Mouse (Mus musculus): ENCODE data around the gene Tmem86a. TPM values are rescaled to one million over a fixed set of nuclear protein-coding genes. Genes with fewer than 3 reads are reported as not detected.

Tmem86a gene
- polyA plus RNA-seq, 1 experiment, result 66.5 TPM

- DNase-seq, result no peak
- no peaks in the 10 kb centered on the region for H3K36me3 ChIP-seq (ENCODE audit: control insufficient read depth, insufficient read depth, low read length)
- H3K27ac ChIP-seq (ENCODE audit: control insufficient read depth, insufficient read depth, low read length), result no peak overlapping the region
- no peak overlapping the region for H3K4me3 ChIP-seq (ENCODE audit: control insufficient read depth, insufficient read depth, low read length)
- H3K4me1 ChIP-seq (replicated peaks; ENCODE audit: control insufficient read depth, insufficient read depth, low read length), result no peaks in the 10 kb centered on the region; the same call in 1 of the 2 replicates
- H3K27me3 ChIP-seq (ENCODE audit: control insufficient read depth, insufficient read depth, low read length), result no peaks in the 10 kb centered on the region
- WGBS, result 86% methylated on average over 3 of the region's 3 CpGs
- no peak for TF ChIP-seq CTCF (IDR thresholded peaks at IDR 0.05; ENCODE audit: borderline replicate concordance, control insufficient read depth, extremely low read depth, insufficient read depth, low read length, poor library complexity)
- TF ChIP-seq POLR2A (IDR thresholded peaks at IDR 0.05; ENCODE audit: control insufficient read depth, extremely low read depth, insufficient read depth, low read length, poor library complexity), result no peak
Observed at GRCm38 (mm10) chr7:47080868-47081267, 30.5 kb downstream of the Tmem86a start.

GRCm38 (mm10) chr7:47081277-47081676 lies 30.9 kb downstream of the Tmem86a start:
- Histone ChIP-seq H3K4me3 (ENCODE audit: control insufficient read depth, insufficient read depth, low read length) (no peak overlapping the region), H3K4me1 (replicated peaks; ENCODE audit: control insufficient read depth, insufficient read depth, low read length) (no peaks in the 10 kb centered on the region; the same call in 1 of the 2 replicates), H3K36me3 (ENCODE audit: control insufficient read depth, insufficient read depth, low read length) (no peaks in the 10 kb centered on the region), H3K27me3 (ENCODE audit: control insufficient read depth, insufficient read depth, low read length) (no peaks in the 10 kb centered on the region), H3K27ac (ENCODE audit: control insufficient read depth, insufficient read depth, low read length) (no peak overlapping the region)
- WGBS, result 37% methylated on average over 6 of the region's 6 CpGs
- peak; percentile 70 for DNase-seq
- TF ChIP-seq POLR2A (IDR thresholded peaks at IDR 0.05; ENCODE audit: control insufficient read depth, extremely low read depth, insufficient read depth, low read length, poor library complexity) (no peak), CTCF (IDR thresholded peaks at IDR 0.05; ENCODE audit: borderline replicate concordance, control insufficient read depth, extremely low read depth, insufficient read depth, low read length, poor library complexity) (peak; percentile 58; the same call in 1 of the 2 replicates)

DNA sequence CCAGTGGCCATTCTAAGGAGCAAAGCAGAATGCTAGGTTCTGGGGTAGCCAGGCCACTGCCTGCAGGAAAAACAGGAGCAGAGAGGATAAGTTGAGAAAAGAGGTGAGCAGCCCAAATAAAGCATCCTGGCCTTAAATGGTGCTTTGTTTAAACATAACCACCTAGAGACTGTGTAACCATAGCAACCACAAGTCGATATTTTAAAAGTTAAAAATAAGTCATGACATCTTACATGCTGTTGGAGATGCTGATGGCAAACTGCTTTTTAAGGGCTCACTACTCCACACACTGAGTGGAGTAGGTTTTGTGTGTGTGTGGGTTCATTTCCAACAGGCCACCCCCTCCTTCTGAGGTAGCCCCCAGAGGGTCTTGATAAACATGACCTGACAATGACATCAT lies 34.7 kb downstream of the Tmem86a start:
- H3K4me1 ChIP-seq (replicated peaks; ENCODE audit: control insufficient read depth, insufficient read depth, low read length), result no peaks in the 10 kb centered on the region; the same call in 1 of the 2 replicates
- H3K27ac ChIP-seq (ENCODE audit: control insufficient read depth, insufficient read depth, low read length), result no peak overlapping the region
- H3K4me3 ChIP-seq (ENCODE audit: control insufficient read depth, insufficient read depth, low read length), result no peak overlapping the region
- TF ChIP-seq CTCF (IDR thresholded peaks at IDR 0.05; ENCODE audit: borderline replicate concordance, control insufficient read depth, extremely low read depth, insufficient read depth, low read length, poor library complexity), result no peak
- no peaks in the 10 kb centered on the region for H3K27me3 ChIP-seq (ENCODE audit: control insufficient read depth, insufficient read depth, low read length)
- WGBS, result 44% methylated on average over 1 of the region's 1 CpGs
- DNase-seq, result no peak
- H3K36me3 ChIP-seq (ENCODE audit: control insufficient read depth, insufficient read depth, low read length), result no peaks in the 10 kb centered on the region

- TF ChIP-seq CTCF (IDR thresholded peaks at IDR 0.05; ENCODE audit: borderline replicate concordance, control insufficient read depth, extremely low read depth, insufficient read depth, low read length, poor library complexity), result no peak
- no peak for TF ChIP-seq POLR2A (IDR thresholded peaks at IDR 0.05; ENCODE audit: control insufficient read depth, extremely low read depth, insufficient read depth, low read length, poor library complexity)
- WGBS, result 91% methylated on average over 5 of the region's 5 CpGs
- H3K27me3 ChIP-seq (ENCODE audit: control insufficient read depth, insufficient read depth, low read length), result no peaks in the 10 kb centered on the region
- no peak for DNase-seq
- H3K4me3 ChIP-seq (ENCODE audit: control insufficient read depth, insufficient read depth, low read length), result no peak overlapping the region
- H3K4me1 ChIP-seq (replicated peaks; ENCODE audit: control insufficient read depth, insufficient read depth, low read length), result no peaks in the 10 kb centered on the region
- H3K36me3 ChIP-seq (ENCODE audit: control insufficient read depth, insufficient read depth, low read length), result no peaks in the 10 kb centered on the region
- no peak overlapping the region for H3K27ac ChIP-seq (ENCODE audit: control insufficient read depth, insufficient read depth, low read length)
Observed at GRCm38 (mm10) chr7:47093935-47094334, 43.5 kb downstream of the Tmem86a start.

DNA sequence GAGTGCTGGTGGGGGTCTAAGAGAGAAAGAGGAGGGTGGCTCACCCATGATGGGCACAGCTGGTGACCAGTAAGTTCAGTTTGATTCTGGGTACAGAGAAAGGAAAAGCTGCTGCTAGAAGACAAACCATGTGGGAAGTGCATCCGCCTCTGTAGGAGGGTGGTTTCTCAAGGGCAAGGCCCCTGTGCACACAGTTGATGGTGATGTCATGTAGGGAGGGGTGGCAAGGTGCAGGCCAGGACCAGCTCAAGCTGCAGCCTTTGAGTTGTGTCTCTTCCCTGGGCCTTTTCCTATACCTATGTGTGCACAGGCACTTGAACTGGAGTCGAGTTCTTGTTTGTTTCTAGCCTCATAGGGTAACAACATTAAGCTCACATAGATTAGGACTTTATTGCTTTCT lies 44.6 kb downstream of the Tmem86a start:
- DNase-seq, result no peak
- H3K27ac ChIP-seq (ENCODE audit: control insufficient read depth, insufficient read depth, low read length), result no peak overlapping the region
- no peaks in the 10 kb centered on the region for H3K27me3 ChIP-seq (ENCODE audit: control insufficient read depth, insufficient read depth, low read length)
- H3K4me1 ChIP-seq (replicated peaks; ENCODE audit: control insufficient read depth, insufficient read depth, low read length), result no peaks in the 10 kb centered on the region
- H3K36me3 ChIP-seq (ENCODE audit: control insufficient read depth, insufficient read depth, low read length), result no peaks in the 10 kb centered on the region
- 68% methylated on average over 2 of the region's 2 CpGs for WGBS
- TF ChIP-seq POLR2A (IDR thresholded peaks at IDR 0.05; ENCODE audit: control insufficient read depth, extremely low read depth, insufficient read depth, low read length, poor library complexity), result no peak
- no peak for TF ChIP-seq CTCF (IDR thresholded peaks at IDR 0.05; ENCODE audit: borderline replicate concordance, control insufficient read depth, extremely low read depth, insufficient read depth, low read length, poor library complexity)
- H3K4me3 ChIP-seq (ENCODE audit: control insufficient read depth, insufficient read depth, low read length), result no peak overlapping the region

DNA sequence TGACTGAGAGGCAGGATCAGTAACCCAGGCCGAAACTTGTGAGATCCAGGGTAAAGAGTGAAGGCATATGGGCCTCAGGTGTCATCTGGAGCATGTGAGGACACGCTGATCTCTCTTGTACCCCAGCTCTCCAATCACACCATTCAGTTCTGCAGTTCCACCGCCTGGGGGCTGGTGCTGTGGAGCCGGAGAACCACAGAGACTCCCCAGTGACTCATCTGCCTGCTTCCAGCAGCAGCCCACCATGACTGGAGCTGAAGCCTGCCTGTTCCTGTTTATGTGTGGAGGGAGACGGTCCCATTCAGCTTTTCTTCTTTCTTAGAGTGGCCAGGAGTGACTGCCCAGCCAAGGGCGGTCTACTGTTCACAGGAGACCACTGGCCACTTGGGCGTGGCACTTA lies 47.6 kb downstream of the Tmem86a start:
- no peaks in the 10 kb centered on the region for H3K27me3 ChIP-seq (ENCODE audit: control insufficient read depth, insufficient read depth, low read length)
- WGBS, result 78% methylated on average over 7 of the region's 7 CpGs
- H3K36me3 ChIP-seq (ENCODE audit: control insufficient read depth, insufficient read depth, low read length), result no peaks in the 10 kb centered on the region
- H3K27ac ChIP-seq (ENCODE audit: control insufficient read depth, insufficient read depth, low read length), result no peak overlapping the region
- TF ChIP-seq POLR2A (IDR thresholded peaks at IDR 0.05; ENCODE audit: control insufficient read depth, extremely low read depth, insufficient read depth, low read length, poor library complexity) (no peak), CTCF (IDR thresholded peaks at IDR 0.05; ENCODE audit: borderline replicate concordance, control insufficient read depth, extremely low read depth, insufficient read depth, low read length, poor library complexity) (no peak)
- no peaks in the 10 kb centered on the region for H3K4me1 ChIP-seq (replicated peaks; ENCODE audit: control insufficient read depth, insufficient read depth, low read length)
- no peak overlapping the region for H3K4me3 ChIP-seq (ENCODE audit: control insufficient read depth, insufficient read depth, low read length)
- DNase-seq, result no peak

- TF ChIP-seq POLR2A (IDR thresholded peaks at IDR 0.05; ENCODE audit: control insufficient read depth, extremely low read depth, insufficient read depth, low read length, poor library complexity) (no peak), CTCF (IDR thresholded peaks at IDR 0.05; ENCODE audit: borderline replicate concordance, control insufficient read depth, extremely low read depth, insufficient read depth, low read length, poor library complexity) (no peak)
- H3K27me3 ChIP-seq (ENCODE audit: control insufficient read depth, insufficient read depth, low read length), result no peaks in the 10 kb centered on the region
- 86% methylated on average over 7 of the region's 7 CpGs for WGBS
- no peak overlapping the region for H3K27ac ChIP-seq (ENCODE audit: control insufficient read depth, insufficient read depth, low read length)
- DNase-seq, result no peak
- no peak overlapping the region for H3K4me3 ChIP-seq (ENCODE audit: control insufficient read depth, insufficient read depth, low read length)
- H3K4me1 ChIP-seq (replicated peaks; ENCODE audit: control insufficient read depth, insufficient read depth, low read length), result no peaks in the 10 kb centered on the region
- no peaks in the 10 kb centered on the region for H3K36me3 ChIP-seq (ENCODE audit: control insufficient read depth, insufficient read depth, low read length)
Observed at GRCm38 (mm10) chr7:47099306-47099705, 48.9 kb downstream of the Tmem86a start.
